Mouse (Mus musculus) heart, adult 8-10 months (tissue): ENCODE measurements around the gene Ntng1. TPM values are rescaled to one million over a fixed set of nuclear protein-coding genes. Genes with fewer than 3 reads are reported as not detected.

Experiments
- DNase-seq: peaks from one replicate; pipeline ENCODE4 v3.0.0; 2022; ENCODE audit warnings: low spot score
- total RNA-seq, 4 experiments: library from RNA; stranded (reverse); gene quantifications; 2 replicates each; pipeline ENCODE4 v1.2.4; 2022

The Ntng1 gene
- total RNA-seq, 4 experiments from 2014 or later = 0.16 to 0.37 TPM; not detected in 2

- DNase-seq = no peak
Measured at GRCm38 (mm10) chr3:110055433-110055832, 88.4 kb downstream of the Ntng1 start.

- no peak for DNase-seq
Measured at GRCm38 (mm10) chr3:110054125-110054524, 89.7 kb downstream of the Ntng1 start.

GRCm38 (mm10) chr3:110048152-110048551 lies 95.7 kb downstream of the Ntng1 start:
- no peak for DNase-seq

DNA sequence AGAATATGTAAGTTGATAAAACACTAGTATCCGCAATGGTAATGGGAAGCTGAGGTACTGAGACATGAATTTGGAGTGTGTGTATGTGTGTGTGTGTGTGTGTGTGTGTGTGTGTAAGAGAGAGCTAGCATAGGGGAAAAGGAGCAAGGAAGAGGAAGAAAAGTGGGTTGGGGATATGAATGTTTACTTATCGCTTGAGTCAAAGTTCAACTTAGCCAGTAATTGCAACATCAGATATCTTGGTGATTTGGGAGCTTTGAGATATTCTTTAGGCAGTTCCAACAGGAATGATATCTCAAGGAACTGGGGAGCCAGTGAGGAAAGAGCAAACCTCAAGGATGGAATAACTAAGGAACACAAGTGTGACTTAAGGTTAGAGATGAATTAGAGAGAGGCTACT lies 97.1 kb downstream of the Ntng1 start:
- DNase-seq = no peak

GRCm38 (mm10) chr3:110044209-110044608 lies 99.6 kb downstream of the Ntng1 start:
- DNase-seq = no peak

DNA sequence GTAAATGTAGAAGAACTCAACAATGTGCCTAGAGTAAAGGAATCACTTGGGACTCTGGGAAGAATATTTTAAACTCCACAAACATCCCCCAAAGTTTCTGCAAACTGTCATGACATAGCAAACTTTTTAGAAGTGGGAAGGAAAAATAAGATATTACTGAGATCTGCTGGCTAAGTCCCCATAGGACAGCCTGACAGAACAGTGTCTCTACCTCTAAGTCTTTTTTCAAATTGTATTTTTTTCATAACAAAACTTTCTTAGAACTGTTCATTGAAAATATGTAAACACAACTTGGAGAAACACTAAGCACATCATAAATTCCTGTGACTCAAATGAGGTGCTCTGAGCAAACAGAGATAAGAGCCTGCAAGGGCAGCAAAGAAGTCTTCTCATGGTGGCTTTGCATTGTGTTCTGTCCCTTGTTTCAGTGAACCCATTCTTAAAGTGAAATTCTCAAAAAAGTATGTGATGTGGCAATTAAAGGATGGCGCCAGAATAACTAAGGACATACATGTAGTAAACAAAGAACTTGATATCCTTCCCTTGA lies 100.1 kb downstream of the Ntng1 start:
- DNase-seq = no peak

GRCm38 (mm10) chr3:110022783-110023599 lies 120.8 kb downstream of the Ntng1 start:
- DNase-seq = no peak

DNA sequence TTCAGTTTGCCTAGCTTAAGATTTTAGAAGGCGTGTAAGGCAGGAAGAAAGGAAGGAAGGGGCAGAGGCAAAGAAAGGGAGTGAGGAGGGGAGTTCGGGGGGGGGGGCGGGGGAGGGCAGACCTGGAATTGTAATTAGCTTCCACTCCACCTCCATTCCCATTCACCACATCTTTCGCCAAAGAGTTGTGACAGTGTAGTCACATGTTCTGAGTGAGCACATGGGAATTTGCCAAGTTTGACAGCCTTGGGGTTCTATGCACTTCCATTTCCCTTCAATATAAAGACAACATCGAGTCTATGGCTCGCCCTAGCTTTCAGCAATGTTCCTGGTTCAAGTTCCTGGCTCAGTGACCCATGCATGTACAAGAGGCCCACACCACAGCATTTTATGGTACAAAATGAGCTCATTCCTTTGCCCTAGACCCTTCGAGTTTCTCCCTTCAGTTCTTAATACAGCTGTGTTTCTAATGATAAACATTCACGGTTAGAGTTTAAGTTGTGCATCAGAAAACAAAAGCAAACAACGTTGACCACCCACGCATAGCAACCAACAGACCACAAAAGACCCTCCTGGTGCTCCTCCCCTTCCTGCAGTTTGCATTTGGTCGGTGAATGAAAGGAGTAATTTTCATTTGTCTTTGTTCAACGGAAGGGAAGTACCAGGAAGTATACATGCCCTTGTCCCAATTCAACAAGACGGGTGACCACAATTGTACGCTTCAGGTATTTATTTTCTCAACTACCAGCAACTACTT lies 132.8 kb downstream of the Ntng1 start:
- no peak for DNase-seq

DNA sequence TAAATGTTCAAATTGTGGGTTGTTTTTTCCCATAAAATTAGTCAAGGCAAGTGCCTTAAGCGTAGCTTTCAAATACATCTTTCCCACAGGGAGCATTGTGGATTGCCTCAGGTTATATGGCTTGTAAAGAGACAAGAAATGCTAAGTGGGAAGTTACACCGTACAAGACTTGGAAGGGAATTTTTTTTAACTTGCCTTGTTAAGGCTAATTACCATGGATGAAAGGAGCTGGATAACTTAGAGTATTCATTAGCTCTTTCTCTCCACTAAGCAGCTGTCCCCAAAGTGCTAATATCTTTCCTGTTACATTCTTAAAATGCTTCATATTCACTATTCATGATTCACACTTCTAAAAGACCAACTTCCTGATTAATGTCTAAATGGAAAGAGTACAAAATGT lies 133.4 kb downstream of the Ntng1 start:
- DNase-seq = no peak

DNA sequence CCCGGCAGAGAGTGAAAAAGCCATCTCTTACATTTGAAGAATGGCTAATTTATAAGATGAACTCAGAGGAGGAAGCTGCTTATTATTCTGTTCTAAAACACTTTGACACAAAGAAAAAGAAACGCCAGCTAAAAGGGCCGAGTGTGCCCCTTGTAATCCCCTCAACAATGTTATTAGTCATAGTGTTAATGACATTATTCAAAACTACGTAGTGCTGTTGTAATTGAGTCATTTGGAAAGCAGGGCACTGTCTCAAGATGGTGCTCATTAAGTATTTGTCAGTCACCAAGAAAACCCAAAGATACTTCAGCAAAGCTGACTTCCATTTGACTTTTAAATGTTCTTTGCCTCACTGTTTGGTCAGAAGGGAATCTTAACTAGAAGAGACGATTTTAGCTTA lies 143.5 kb downstream of the Ntng1 start:
- no peak for DNase-seq

- DNase-seq = no peak
Measured at GRCm38 (mm10) chr3:109995663-109996024, 148.2 kb downstream of the Ntng1 start.

GRCm38 (mm10) chr3:109994978-109995662 lies 148.7 kb downstream of the Ntng1 start:
- no peak for DNase-seq

- DNase-seq = peak; percentile 1
Measured at GRCm38 (mm10) chr3:109984086-109984485, 159.7 kb downstream of the Ntng1 start.

DNA sequence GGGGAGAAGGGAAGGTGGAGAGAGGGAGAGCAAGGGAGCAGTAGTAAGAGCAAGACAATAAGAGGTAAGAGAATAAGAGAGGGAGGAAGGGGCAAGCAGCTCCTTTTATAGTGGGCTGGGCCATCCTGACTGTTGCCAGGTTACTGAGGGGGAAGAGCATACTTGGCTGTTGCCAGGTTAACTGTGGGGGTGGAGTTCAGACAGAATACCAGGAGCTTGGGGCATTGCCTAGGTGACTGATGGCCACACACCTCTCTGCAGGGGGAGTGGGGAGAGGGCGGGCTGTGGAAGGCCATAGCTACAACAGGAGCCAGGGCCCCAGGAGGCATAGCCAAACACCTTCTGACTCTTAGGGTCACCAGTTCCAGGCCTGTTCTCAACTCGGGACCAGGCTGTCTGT lies 166.2 kb downstream of the Ntng1 start:
- no peak for DNase-seq

- DNase-seq = no peak
Measured at GRCm38 (mm10) chr3:109975106-109975505, 168.7 kb downstream of the Ntng1 start.

GRCm38 (mm10) chr3:109971465-109971864 lies 172.3 kb downstream of the Ntng1 start:
- no peak for DNase-seq

GRCm38 (mm10) chr3:109970181-109970580 lies 173.6 kb downstream of the Ntng1 start:
- DNase-seq = no peak

DNA sequence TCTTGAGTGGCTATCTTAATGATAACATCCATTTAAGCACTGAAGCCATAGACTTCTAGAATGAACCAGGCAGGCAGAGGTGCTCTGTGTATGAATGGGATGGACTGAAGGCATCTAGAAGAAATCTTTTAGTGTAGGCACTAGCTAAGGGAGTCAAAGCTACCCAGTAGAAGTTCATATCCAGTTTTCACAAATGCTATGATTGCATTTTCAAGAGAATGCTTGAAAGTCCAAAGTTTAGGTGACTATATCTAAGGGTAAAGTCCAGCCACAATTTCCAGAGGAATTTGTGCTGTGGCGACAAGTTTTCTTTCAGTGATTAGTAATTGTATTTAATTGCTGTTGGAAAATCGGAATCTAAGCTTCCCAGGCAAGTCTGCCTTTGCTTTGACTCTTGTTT lies 181.2 kb downstream of the Ntng1 start:
- DNase-seq = no peak

DNA sequence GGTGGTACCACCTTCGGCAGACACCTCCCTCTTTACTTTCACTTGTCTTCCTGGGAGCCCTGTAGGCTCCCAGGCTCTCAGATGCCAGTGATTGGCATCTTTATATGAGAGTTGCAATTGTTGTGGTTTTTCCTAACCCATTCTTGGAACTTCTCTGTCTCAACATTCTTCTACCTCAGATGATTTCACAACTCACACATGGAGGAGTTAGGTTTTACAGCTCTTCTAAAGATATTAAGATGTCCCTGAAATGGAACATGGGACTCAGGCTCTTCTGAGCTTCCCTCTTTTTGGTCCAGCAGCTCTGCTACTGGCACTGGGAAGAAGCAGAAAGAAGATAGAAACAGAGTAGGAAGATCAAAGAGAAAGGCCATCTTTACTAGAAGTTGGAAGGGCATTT lies 200.9 kb downstream of the Ntng1 start:
- DNase-seq = no peak

- DNase-seq = no peak
Measured at GRCm38 (mm10) chr3:109937634-109938033, 206.2 kb downstream of the Ntng1 start.

DNA sequence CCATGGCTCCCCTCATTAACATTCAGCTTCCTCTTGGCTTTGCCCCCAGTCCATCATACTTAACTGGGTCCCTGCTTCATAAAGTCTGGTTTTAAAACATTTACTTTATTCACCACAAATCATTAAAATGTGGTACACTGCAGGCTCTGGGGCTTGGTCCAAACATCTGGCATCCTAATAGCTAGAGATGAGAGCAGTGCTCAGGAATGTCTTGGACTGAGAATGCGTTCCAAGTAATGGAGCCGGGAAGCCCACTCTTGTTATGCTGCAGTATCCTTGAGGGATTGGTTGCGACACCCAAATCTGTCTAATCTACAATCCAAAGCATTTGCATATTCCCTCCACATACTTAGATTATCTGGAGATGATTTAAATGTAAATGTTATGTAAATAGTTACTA lies 207.5 kb downstream of the Ntng1 start:
- DNase-seq = peak; percentile 23

- DNase-seq = peak; percentile 36
Measured at GRCm38 (mm10) chr3:109932261-109932660, 211.6 kb downstream of the Ntng1 start.
